Mouse (Mus musculus): ENCODE data around the gene Tctex1d2.

DNA sequence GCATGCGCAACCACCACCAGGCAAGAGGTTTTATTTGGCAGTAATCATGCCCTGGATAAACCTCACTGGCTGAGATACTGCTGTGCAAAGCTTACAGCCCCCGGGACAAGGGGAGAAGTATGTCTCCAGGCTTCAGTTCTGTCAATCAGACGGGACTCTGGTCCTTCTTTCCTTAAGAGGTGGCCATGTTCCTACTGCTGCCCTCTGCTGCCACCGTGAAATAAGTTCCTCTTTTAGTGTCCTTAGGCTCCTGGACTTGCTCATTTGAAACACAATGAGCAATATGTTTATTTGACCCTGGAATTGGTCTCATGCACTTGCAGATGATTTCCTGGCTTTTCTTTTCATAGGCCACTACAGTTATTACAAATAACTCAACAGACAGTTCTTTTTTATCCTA lies 41.0 kb downstream of the Tctex1d2 start:
- TF ChIP-seq POLR2A (IDR thresholded peaks at IDR 0.05; ENCODE audit: low read depth, low read length), result no peak
- peak; percentile 32; the same call in 1 of the 2 replicates for TF ChIP-seq CTCF (conservative IDR thresholded peaks at IDR 0.05; ENCODE audit: insufficient read depth, insufficient read length, low read depth, low read length)

Data from kidney, adult 2 months (tissue).